Mouse (Mus musculus) CH12.LX (cell line): Measurements from ENCODE around the gene Golga7b. TPM values are rescaled to one million over a fixed set of nuclear protein-coding genes. Genes with fewer than 3 reads are reported as not detected.

Experiments
- DNase-seq: peaks from one replicate; pipeline ENCODE4 v3.0.0-alpha.2; 2013; ENCODE audit errors: extremely low read depth
- H3K27ac ChIP-seq: 2 replicates; pipeline ENCODE4 v1.5.1; 2012; ENCODE audit warnings: low read depth, mild to moderate bottlenecking, control low read depth, moderate library complexity; ENCODE audit not compliant: insufficient read depth
- H3K27me3 ChIP-seq: replicated peaks from 2 replicates; pipeline ENCODE3; 2012; ENCODE audit warnings: inconsistent platforms
- H3K36me3 ChIP-seq, 2 experiments: replicated peaks in 1 of 2; 2 replicates each; pipeline versions ENCODE3 to v1.6.1; 2012; ENCODE audit warnings: inconsistent platforms in 1 of 2, low read length in 1 of 2, mild to moderate bottlenecking in 1 of 2, mixed read lengths in 1 of 2, moderate library complexity in 1 of 2; ENCODE audit not compliant: control insufficient read depth in 1 of 2, insufficient read depth in 1 of 2
- H3K4me1 ChIP-seq, 2 experiments: 2 replicates each; pipeline ENCODE4 v1.6.1; 2012; ENCODE audit warnings: inconsistent platforms in 1 of 2, moderate library complexity in 1 of 2; ENCODE audit not compliant: insufficient read depth in 2 of 2, control insufficient read depth in 1 of 2
- H3K4me2 ChIP-seq: 2 replicates; pipeline ENCODE4 v1.6.1; 2012; ENCODE audit warnings: low read depth, mild to moderate bottlenecking, control low read depth; ENCODE audit not compliant: poor library complexity, insufficient read depth, severe bottlenecking
- H3K4me3 ChIP-seq, 3 experiments: fragments of 150-350 bp in 1 of 3; sonication (generic) in 1 of 3; replicated peaks in 1 of 3; 2 replicates each; pipeline versions ENCODE3 to v1.5.1; 2011 to 2012; ENCODE audit warnings: low read depth in 2 of 3, low read length in 2 of 3, mild to moderate bottlenecking in 2 of 3, moderate library complexity in 2 of 3, control low read depth in 1 of 3, improper control_type of control experiment in 1 of 3, inconsistent platforms in 1 of 3, mixed read lengths in 1 of 3; ENCODE audit not compliant: poor library complexity in 1 of 3
- H3K79me2 ChIP-seq: replicated peaks from 2 replicates; pipeline ENCODE4 v1.6.1; 2012; ENCODE audit warnings: mild to moderate bottlenecking, moderate library complexity; ENCODE audit not compliant: control insufficient read depth, poor library complexity, insufficient read depth, severe bottlenecking; ENCODE audit errors: extremely low read depth
- H3K9ac ChIP-seq: 2 replicates; pipeline ENCODE4 v1.6.1; 2012; ENCODE audit warnings: low read depth, mild to moderate bottlenecking, control low read depth, moderate library complexity; ENCODE audit not compliant: insufficient read depth
- H3K9me3 ChIP-seq: replicated peaks from 2 replicates; pipeline ENCODE3; 2012; ENCODE audit warnings: low read length, inconsistent platforms, mixed read lengths
- BHLHE40 ChIP-seq: IDR thresholded peaks from 2 replicates; pipeline ENCODE4 v1.6.1; 2011; ENCODE audit warnings: mild to moderate bottlenecking, low read depth, low read length, improper control_type of control experiment
- CHD1 ChIP-seq: IDR thresholded peaks from 2 replicates; pipeline ENCODE4 v1.6.1; 2012; ENCODE audit warnings: low read depth, low read length, improper control_type of control experiment, inconsistent platforms
- CHD2 ChIP-seq: IDR thresholded peaks from 2 replicates; pipeline ENCODE4 v1.6.1; 2011; ENCODE audit warnings: low read length, improper control_type of control experiment
- E2F4 ChIP-seq: IDR thresholded peaks from 2 replicates; pipeline ENCODE4 v1.6.1; 2011; ENCODE audit warnings: low read depth, low read length, improper control_type of control experiment; ENCODE audit not compliant: insufficient replicate concordance
- ETS1 ChIP-seq: conservative IDR thresholded peaks from 2 replicates; pipeline ENCODE4 v1.6.1; 2012; ENCODE audit warnings: low read depth, mild to moderate bottlenecking, inconsistent platforms, low read length, improper control_type of control experiment, moderate library complexity
- IRF4 ChIP-seq: IDR thresholded peaks from 2 replicates; pipeline ENCODE4 v1.6.1; 2014; ENCODE audit warnings: low read depth, mild to moderate bottlenecking, inconsistent platforms, low read length, improper control_type of control experiment
- JUN ChIP-seq: IDR thresholded peaks from 2 replicates; pipeline ENCODE4 v1.6.1; 2011; ENCODE audit warnings: low read depth, mild to moderate bottlenecking, low read length, improper control_type of control experiment, moderate library complexity; ENCODE audit not compliant: insufficient read depth
- KAT2A ChIP-seq: IDR thresholded peaks from 2 replicates; pipeline ENCODE4 v1.6.1; 2012; ENCODE audit warnings: low read length, improper control_type of control experiment, inconsistent platforms; ENCODE audit not compliant: insufficient replicate concordance
- MAX ChIP-seq: IDR thresholded peaks from 2 replicates; pipeline ENCODE4 v1.6.1; 2011; ENCODE audit warnings: low read length, improper control_type of control experiment
- MAZ ChIP-seq: IDR thresholded peaks from 2 replicates; pipeline ENCODE4 v1.6.1; 2012; ENCODE audit warnings: low read depth, mild to moderate bottlenecking, inconsistent platforms, low read length, improper control_type of control experiment, moderate library complexity
- MEF2A ChIP-seq: IDR thresholded peaks from 2 replicates; pipeline ENCODE4 v1.6.1; 2014; ENCODE audit warnings: low read depth, mild to moderate bottlenecking, inconsistent platforms, low read length, improper control_type of control experiment, borderline replicate concordance
- MXI1 ChIP-seq: IDR thresholded peaks from 2 replicates; pipeline ENCODE4 v1.6.1; 2011; ENCODE audit warnings: mild to moderate bottlenecking, low read depth, low read length, improper control_type of control experiment
- NRF1 ChIP-seq: IDR thresholded peaks from 2 replicates; pipeline ENCODE4 v1.6.1; 2014; ENCODE audit warnings: low read depth, mild to moderate bottlenecking, inconsistent platforms, low read length, improper control_type of control experiment, moderate library complexity
- POLR2A ChIP-seq: IDR thresholded peaks from 2 replicates; pipeline ENCODE4 v1.6.1; 2011; ENCODE audit warnings: low read depth, mild to moderate bottlenecking, improper control_type of control experiment, low read length
- RAD21 ChIP-seq: IDR thresholded peaks from 2 replicates; pipeline ENCODE4 v1.6.1; 2011; ENCODE audit warnings: low read depth, mild to moderate bottlenecking, low read length, improper control_type of control experiment, moderate library complexity
- TCF12 ChIP-seq: IDR thresholded peaks from 2 replicates; pipeline ENCODE4 v1.6.1; 2014; ENCODE audit warnings: low read depth, mild to moderate bottlenecking, inconsistent platforms, low read length, improper control_type of control experiment
- UBTF ChIP-seq: IDR thresholded peaks from 2 replicates; pipeline ENCODE4 v1.6.1; 2012; ENCODE audit warnings: low read depth, mild to moderate bottlenecking, inconsistent platforms, low read length, improper control_type of control experiment, moderate library complexity
- USF1 ChIP-seq: IDR thresholded peaks from 2 replicates; pipeline ENCODE4 v1.6.1; 2014; ENCODE audit warnings: low read depth, mild to moderate bottlenecking, inconsistent platforms, low read length, improper control_type of control experiment
- ZC3H11A ChIP-seq: IDR thresholded peaks from 2 replicates; pipeline ENCODE4 v1.6.1; 2012; ENCODE audit warnings: low read depth, mild to moderate bottlenecking, inconsistent platforms, low read length, improper control_type of control experiment
- ZKSCAN1 ChIP-seq: IDR thresholded peaks from 2 replicates; pipeline ENCODE4 v1.6.1; 2012; ENCODE audit warnings: low read depth, inconsistent platforms, low read length, improper control_type of control experiment, borderline replicate concordance
- ZMIZ1 ChIP-seq: IDR thresholded peaks from 2 replicates; pipeline ENCODE4 v1.6.1; 2012; ENCODE audit warnings: low read depth, mild to moderate bottlenecking, inconsistent platforms, low read length, improper control_type of control experiment
- dilution Hi-C: fragments of 300-500 bp; cut with MboI; formaldehyde crosslinking; loops from 2 replicates; pipeline ENCODE4 v1.14.3; 2020; ENCODE audit warnings: low sequenced_read_pairs; ENCODE audit not compliant: extremely low pct_unique_long_range_greater_than_20kb, extremely low pct_ligation_motif_present
- in situ Hi-C: fragments of 300-500 bp; cut with MboI; formaldehyde crosslinking; loops from 3 replicates; pipeline ENCODE4 v1.14.3; 2019; ENCODE audit warnings: low sequenced_read_pairs, low pct_ligation_motif_present, low pct_unique_long_range_greater_than_20kb, mixed read lengths
- polyA plus RNA-seq: library from polyadenylated mRNA; unstranded; fragments of >175 nt; gene quantifications from 2 replicates; pipeline ENCODE4 v1.2.1, GENCODE M21; 2012; ENCODE audit warnings: low read depth; ENCODE audit not compliant: insufficient read length
- total RNA-seq, 2 experiments: library from RNA; depleted of rRNA; stranded (reverse); fragments of 300-350 nt in 1 of 2; fragments of >200 nt in 1 of 2; gene quantifications; 2 replicates each; pipeline ENCODE4 v1.2.3; 2012 to 2014

Golga7b gene
- total RNA-seq (2012; rRNA removed) (0.08 TPM in 2 replicates), total RNA-seq (2014; rRNA removed) (0.07 and 0.18 TPM in 2 replicates), polyA plus RNA-seq (0.14 and 0.19 TPM in 2 replicates)

DNA sequence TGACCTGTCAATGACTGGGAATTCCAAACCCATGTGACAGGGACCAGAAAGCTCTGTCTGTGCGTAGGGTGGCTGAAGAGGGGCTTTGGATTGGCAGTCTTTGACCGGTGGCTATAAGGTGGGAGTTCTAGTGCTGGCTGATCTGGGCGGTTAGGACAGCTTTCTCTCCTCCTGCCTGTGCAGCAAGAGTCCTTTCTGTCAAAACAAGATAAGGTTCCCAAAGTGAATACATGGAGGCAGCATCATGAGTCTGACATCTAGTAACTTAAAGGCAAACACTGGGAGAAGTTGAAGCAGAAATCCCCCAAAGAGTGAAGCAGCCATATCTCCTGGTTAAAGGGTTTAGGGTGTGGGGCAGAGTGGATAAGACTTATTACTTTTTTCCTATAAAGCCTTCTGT, at the start of gene Golga7b:
Golga7b (plus strand) TSS at position 56 of the 400 bp plus-strand sequence.
- Histone ChIP-seq H3K27ac (no peak within 1 kb of the TSS), H3K4me2 (no peak within 1 kb of the TSS), H3K27me3 (peaks cover 28% of the 10 kb centered on the region)
- DNase-seq: no peak
- TF ChIP-seq POLR2A: no peak
- no peak for TF ChIP-seq CHD2
- no peak for TF ChIP-seq E2F4
- no peak for TF ChIP-seq NRF1
- no peak for TF ChIP-seq MXI1
- TF ChIP-seq CHD1: no peak
- no peak for TF ChIP-seq ETS1
- TF ChIP-seq KAT2A: no peak
- TF ChIP-seq RAD21: no peak
- TF ChIP-seq UBTF: no peak
- TF ChIP-seq IRF4: no peak
- TF ChIP-seq, all 38 proteins: peak for 0
- no peaks in the 10 kb centered on the region for H3K79me2 ChIP-seq
- in situ Hi-C loops: no loop called here
- no peaks in the 10 kb centered on the region for H3K36me3 ChIP-seq
- dilution Hi-C loops: no loop called here
- H3K9me3 ChIP-seq: no peaks in the 10 kb centered on the region
- no peak within 1 kb of the TSS for H3K4me3 ChIP-seq
- H3K9ac ChIP-seq: no peak within 1 kb of the TSS
- H3K4me1 ChIP-seq: peaks cover 0 to 6% of the 10 kb centered on the region in 2 experiments; a peak in 2 of 4 replicates

- in situ Hi-C loops: no loop called here
- dilution Hi-C loops: no loop called here
- H3K27me3 ChIP-seq: peaks cover 19% of the 10 kb centered on the region
Measured at GRCm38 (mm10) chr19:42198026-42198425, 49.3 kb upstream of the Golga7b start.

More at GRCm38 (mm10) chr19:42198026-42198425, 49.3 kb upstream of the Golga7b start:
- Histone ChIP-seq H3K36me3 (peaks cover 0 to 13% of the 10 kb centered on the region in 2 experiments), H3K27ac (no peak overlapping the region), H3K9ac (no peak overlapping the region), H3K79me2 (no peaks in the 10 kb centered on the region), H3K9me3 (peaks cover 4% of the 10 kb centered on the region), H3K4me3 (no peak overlapping the region), H3K4me1 (no peaks in the 10 kb centered on the region)
- no peak for TF ChIP-seq JUN
- no peak for TF ChIP-seq ZKSCAN1
- no peak for TF ChIP-seq MEF2A
- TF ChIP-seq MAZ: no peak
- no peak for TF ChIP-seq ZC3H11A
- no peak for TF ChIP-seq IRF4
- no peak for TF ChIP-seq TCF12
- no peak for TF ChIP-seq MAX
- TF ChIP-seq BHLHE40: no peak
- TF ChIP-seq POLR2A: no peak
- no peak for TF ChIP-seq USF1
- no peak for TF ChIP-seq ZMIZ1
- TF ChIP-seq RAD21: no peak
- TF ChIP-seq, all 38 proteins: peak for 0
- DNase-seq: no peak
- no peak overlapping the region for H3K4me2 ChIP-seq
